Comparison of ENCODE assay signal across 10 mouse cellular contexts in the genomic region with DNA sequence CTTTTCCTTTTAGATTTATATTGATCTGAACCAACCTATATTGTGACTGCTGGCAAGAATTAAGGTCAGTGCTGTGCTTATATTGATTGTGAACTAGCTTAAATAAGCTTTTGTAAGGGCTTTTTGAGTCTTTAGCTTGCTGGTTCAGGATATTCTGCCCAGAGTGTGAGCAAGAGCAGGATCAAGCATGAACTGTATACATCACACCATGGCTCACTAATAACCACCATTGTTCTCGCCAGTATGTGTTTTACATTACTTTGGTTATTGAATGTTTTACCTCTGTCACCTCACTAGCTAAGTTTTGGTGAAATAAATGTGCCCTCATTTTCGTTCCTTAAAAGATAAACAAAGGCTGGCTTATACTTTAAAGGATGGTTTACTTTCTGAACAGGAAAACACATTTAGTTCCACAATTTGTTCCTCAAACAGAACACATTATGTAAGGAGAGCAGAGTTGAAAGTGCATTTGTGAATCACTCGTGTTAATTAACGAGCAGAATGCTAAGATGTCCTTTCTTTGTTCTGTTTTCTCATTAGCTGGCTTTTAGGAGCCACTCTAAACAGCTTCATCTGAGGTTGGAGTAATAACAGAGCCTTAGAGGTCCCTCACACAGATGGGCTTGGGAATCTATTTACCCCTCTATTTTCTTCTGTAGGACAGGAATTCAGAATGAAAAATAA.
DNase-seq lines count a peak whose midpoint lies in the region; ATAC-seq lines count a peak whose summit lies in the region.
"Had no signal": no experiment of that assay in that cellular context is flagged by ENCODE, and none has a peak within 500 bp of the region (broad histone marks: within the 10 kb centered on the region; RNA-seq: fewer than 3 reads in every experiment).

No protein-coding gene starts in this region.

- ATAC-seq in kidney, embryonic 14.5 days (ENCODE audit: low FRiP score, low TSS enrichment): peak; percentile 52; the same call in 1 of the 2 replicates
- ATAC-seq in hindbrain, embryonic 14.5 days (ENCODE audit: low FRiP score): no peak
- ATAC-seq in liver, embryonic 16.5 days (ENCODE audit: low read depth): no peak
- no peak for ATAC-seq in stomach, embryonic 14.5 days (ENCODE audit: insufficient number of reproducible peaks, insufficient read depth, low FRiP score, low read depth)

- H3K4me1 ChIP-seq in kidney, embryonic 14.5 days (ENCODE audit: control insufficient read depth, insufficient read depth, low read length): no peaks in the 10 kb centered on the region
- H3K4me1 ChIP-seq in hindbrain, embryonic 14.5 days (replicated peaks; ENCODE audit: control insufficient read depth, insufficient read depth, low read length): peaks cover 27% of the 10 kb centered on the region; the same call in 1 of the 2 replicates
- no peaks in the 10 kb centered on the region for H3K4me1 ChIP-seq in liver, embryonic 16.5 days (ENCODE audit: control insufficient read depth, low read depth, low read length)
- 0 out of 2 replicates have a peak, but pooled peaks cover 8% of the 10 kb centered on the region for H3K4me1 ChIP-seq in stomach, embryonic 14.5 days (ENCODE audit: control insufficient read depth, insufficient read depth, low read length)

- intact Hi-C loops in left cerebral cortex, postnatal 14 days (cut with DNase I): no loop called here

- 36% methylated on average over 4 of the region's 4 CpGs for WGBS in kidney, embryonic 14.5 days
- 40% methylated on average over 4 of the region's 4 CpGs for WGBS in hindbrain, embryonic 14.5 days
- WGBS in liver, embryonic 16.5 days (ENCODE audit: insufficient replicate concordance): 35% methylated on average over 4 of the region's 4 CpGs
- 18% methylated on average over 4 of the region's 4 CpGs for WGBS in stomach, embryonic 14.5 days

- H3K4me3 ChIP-seq in kidney, embryonic 14.5 days (ENCODE audit: low read length): no peak overlapping the region
- H3K4me3 ChIP-seq in hindbrain, embryonic 14.5 days (replicated peaks; ENCODE audit: low read length): no peak overlapping the region
- no peak overlapping the region for H3K4me3 ChIP-seq in liver, embryonic 16.5 days (ENCODE audit: low read depth, low read length)
- no peak overlapping the region for H3K4me3 ChIP-seq in stomach, embryonic 14.5 days (ENCODE audit: low read depth, low read length)

- H3K27ac ChIP-seq in kidney, embryonic 14.5 days (ENCODE audit: low read depth, low read length): 0 out of 2 replicates have a peak overlapping the region, but pooled peaks have one; percentile 55
- H3K27ac ChIP-seq in hindbrain, embryonic 14.5 days: peak overlapping the region; percentile 63
- H3K27ac ChIP-seq in liver, embryonic 16.5 days (ENCODE audit: low read length): peak overlapping the region; percentile 74
- peak overlapping the region; percentile 62 for H3K27ac ChIP-seq in stomach, embryonic 14.5 days (ENCODE audit: low read length)

- H3K4me2 ChIP-seq in kidney, embryonic 14.5 days (replicated peaks; ENCODE audit: low read depth, low read length): no peak overlapping the region
- H3K4me2 ChIP-seq in hindbrain, embryonic 14.5 days (replicated peaks): no peak overlapping the region
- H3K4me2 ChIP-seq in liver, embryonic 16.5 days (ENCODE audit: low read depth, low read length): 0 out of 2 replicates have a peak overlapping the region, but pooled peaks have one; percentile 24
- peak overlapping the region; percentile 23; the same call in 1 of the 2 replicates for H3K4me2 ChIP-seq in stomach, embryonic 14.5 days (replicated peaks; ENCODE audit: low read depth, low read length)

- no peak for DNase-seq in kidney, adult 18-20 months
- no peak for DNase-seq in hindbrain, embryonic 14.5 days (ENCODE audit: low spot score)
- DNase-seq in left cerebral cortex, postnatal 14 days (ENCODE audit: low spot score in 2 of 2): no peak
- DNase-seq in adrenal gland, postnatal 36 days: no peak
- DNase-seq in frontal cortex, postnatal 25 days (ENCODE audit: low spot score in 2 of 2): no peak
- DNase-seq: cerebellum, adult 9-11 months; lung, postnatal 4 days had no signal

- no peaks in the 10 kb centered on the region for H3K36me3 ChIP-seq in kidney, embryonic 14.5 days (ENCODE audit: control insufficient read depth, insufficient read depth, low read length)
- H3K36me3 ChIP-seq in hindbrain, embryonic 14.5 days (replicated peaks; ENCODE audit: control insufficient read depth, insufficient read depth): peaks cover 7% of the 10 kb centered on the region
- no peaks in the 10 kb centered on the region for H3K36me3 ChIP-seq in liver, embryonic 16.5 days (ENCODE audit: control insufficient read depth, insufficient read depth)
- H3K36me3 ChIP-seq in stomach, embryonic 14.5 days (ENCODE audit: control insufficient read depth, insufficient read depth, low read length): no peaks in the 10 kb centered on the region

- H3K9ac ChIP-seq in kidney, embryonic 14.5 days (ENCODE audit: low read depth, low read length): no peak overlapping the region
- H3K9ac ChIP-seq in hindbrain, embryonic 14.5 days: no peak overlapping the region
- no peak overlapping the region for H3K9ac ChIP-seq in liver, embryonic 16.5 days (ENCODE audit: low read depth, low read length)
- H3K9ac ChIP-seq in stomach, embryonic 14.5 days (replicated peaks; ENCODE audit: low read depth, low read length): no peak overlapping the region

- no peaks in the 10 kb centered on the region for H3K27me3 ChIP-seq in kidney, embryonic 14.5 days (ENCODE audit: control insufficient read depth, insufficient read depth, low read length)
- no peaks in the 10 kb centered on the region for H3K27me3 ChIP-seq in hindbrain, embryonic 14.5 days (ENCODE audit: control insufficient read depth, insufficient read depth, low read length)
- H3K27me3 ChIP-seq in liver, embryonic 16.5 days (ENCODE audit: control insufficient read depth, insufficient read depth, low read depth, low read length): no peaks in the 10 kb centered on the region
- no peaks in the 10 kb centered on the region for H3K27me3 ChIP-seq in stomach, embryonic 14.5 days (ENCODE audit: control insufficient read depth, insufficient read depth, low read length)

- H3K9me3 ChIP-seq in kidney, embryonic 14.5 days (ENCODE audit: control insufficient read depth, low read length): no peaks in the 10 kb centered on the region
- no peaks in the 10 kb centered on the region for H3K9me3 ChIP-seq in hindbrain, embryonic 14.5 days (ENCODE audit: control insufficient read depth, low read length)
- H3K9me3 ChIP-seq in liver, embryonic 16.5 days (replicated peaks; ENCODE audit: control insufficient read depth, low read length): no peaks in the 10 kb centered on the region
- H3K9me3 ChIP-seq in stomach, embryonic 14.5 days (ENCODE audit: control insufficient read depth, low read depth, low read length): no peaks in the 10 kb centered on the region

Comparison
In these comparisons a context has a peak if more than half of its experiments do, and no peak if none do; other contexts are left out.
1. H3K4me2 ChIP-seq: peak in liver, embryonic 16.5 days (single experiment) and stomach, embryonic 14.5 days (single experiment); none in kidney, embryonic 14.5 days (single experiment) and hindbrain, embryonic 14.5 days (single experiment).
2. Peak in every context shown above with its lines, with median percentiles within 50 percentile points of each other: H3K27ac ChIP-seq.